Mouse (Mus musculus) left cerebral cortex, adult 11 months (tissue): ENCODE measurements around the gene Nt5c1a.

ENCODE experiments used
- DNase-seq: peaks from one replicate; pipeline ENCODE4 v3.0.0; 2022; ENCODE audit warnings: low spot score

Nt5c1a gene

DNA sequence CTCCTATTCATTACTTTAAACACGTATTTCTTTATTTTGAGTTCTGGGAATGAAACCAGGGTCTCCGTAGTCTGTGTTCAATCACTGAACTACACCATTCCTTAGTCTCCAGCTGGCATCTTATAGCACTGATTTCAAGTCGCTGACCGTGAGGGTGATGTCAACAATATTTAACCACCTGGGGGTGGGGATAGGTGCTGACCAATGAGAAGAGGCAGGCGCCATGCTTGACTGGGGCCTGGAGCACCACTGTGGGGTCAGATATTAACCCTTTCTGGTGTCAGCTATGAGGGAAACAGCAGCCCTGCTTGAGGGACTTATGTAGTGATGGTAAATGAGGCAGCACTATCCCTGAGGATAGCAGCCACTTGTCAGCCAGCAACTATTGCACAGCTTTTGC, 10.1 kb downstream of the Nt5c1a start:
- no peak for DNase-seq

DNA sequence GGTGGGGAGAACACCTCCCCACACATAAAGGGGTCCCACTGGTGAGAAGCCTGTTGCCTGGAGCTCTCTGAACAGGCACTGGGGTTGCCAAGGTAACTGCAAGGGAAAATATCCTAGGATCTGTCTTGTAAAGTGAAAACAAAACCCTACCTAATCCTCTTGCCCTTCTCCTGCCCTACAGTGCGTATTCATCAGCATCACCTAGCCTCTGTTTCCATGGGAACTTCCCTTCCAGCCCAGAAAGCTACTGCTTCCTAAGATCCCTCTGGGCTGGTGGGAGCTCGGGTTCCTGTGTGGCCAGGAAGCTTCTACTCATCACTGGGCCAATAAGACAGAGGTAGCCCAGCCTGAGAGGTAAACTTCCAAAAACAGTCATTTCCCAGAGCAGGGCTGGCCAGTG, 11.0 kb downstream of the Nt5c1a start:
- no peak for DNase-seq

DNA sequence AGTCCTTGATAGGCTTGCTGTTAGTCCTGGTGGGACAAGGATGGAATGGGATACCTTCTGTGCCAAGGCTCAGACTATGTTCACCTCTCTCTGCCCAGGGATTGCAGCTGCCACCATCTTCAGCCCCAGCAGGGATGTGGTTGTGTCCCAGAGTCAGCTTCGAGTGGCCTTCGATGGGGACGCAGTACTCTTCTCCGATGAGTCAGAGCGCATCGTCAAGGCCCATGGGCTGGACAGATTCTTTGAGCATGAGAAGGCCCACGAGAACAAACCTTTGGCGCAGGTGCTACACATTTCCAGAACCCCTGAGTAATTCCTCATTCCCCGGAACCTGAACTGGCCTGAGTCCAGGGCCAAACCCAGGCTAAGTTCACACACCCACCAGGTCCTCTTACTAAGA, 12.7 kb downstream of the Nt5c1a start:
- no peak for DNase-seq

DNA sequence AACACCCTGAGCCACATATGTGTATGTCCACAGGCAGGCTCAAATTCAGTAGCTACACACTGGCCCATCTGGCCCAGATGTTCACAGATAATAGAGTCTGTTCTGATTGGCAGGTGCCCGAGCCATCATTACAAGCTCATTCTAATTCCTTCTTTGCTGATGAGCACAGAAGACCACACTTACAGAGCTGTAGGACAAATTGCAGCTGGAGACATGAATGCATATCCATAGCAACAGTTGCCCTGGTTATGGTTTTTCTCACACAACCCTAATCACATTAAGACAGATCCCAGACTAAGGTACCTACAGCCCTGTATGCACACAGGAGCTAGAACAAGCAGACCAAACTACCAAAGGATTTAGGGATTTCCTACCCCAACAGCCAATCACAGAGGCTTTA, 14.1 kb downstream of the Nt5c1a start:
- DNase-seq, result no peak

DNA sequence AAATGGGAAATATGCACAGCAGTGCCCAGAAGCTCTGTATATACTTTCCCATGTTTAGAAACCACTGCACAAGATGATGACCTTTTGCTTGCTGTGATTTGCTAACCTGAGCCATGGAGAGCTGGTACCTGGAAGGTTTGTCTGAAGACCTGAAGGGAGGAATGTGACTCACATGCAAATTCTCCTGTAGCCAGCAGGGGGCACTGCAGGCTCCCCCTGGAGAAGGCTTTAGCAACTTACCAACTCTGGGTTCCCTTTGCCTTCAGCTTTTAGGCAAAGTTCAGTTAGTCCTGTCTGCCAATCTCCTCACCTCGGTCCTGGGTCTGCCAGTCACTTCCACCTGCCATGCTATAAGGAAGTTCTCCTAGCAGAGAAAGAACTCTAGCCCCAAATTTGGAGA, 15.5 kb downstream of the Nt5c1a start:
- DNase-seq, result no peak

DNA sequence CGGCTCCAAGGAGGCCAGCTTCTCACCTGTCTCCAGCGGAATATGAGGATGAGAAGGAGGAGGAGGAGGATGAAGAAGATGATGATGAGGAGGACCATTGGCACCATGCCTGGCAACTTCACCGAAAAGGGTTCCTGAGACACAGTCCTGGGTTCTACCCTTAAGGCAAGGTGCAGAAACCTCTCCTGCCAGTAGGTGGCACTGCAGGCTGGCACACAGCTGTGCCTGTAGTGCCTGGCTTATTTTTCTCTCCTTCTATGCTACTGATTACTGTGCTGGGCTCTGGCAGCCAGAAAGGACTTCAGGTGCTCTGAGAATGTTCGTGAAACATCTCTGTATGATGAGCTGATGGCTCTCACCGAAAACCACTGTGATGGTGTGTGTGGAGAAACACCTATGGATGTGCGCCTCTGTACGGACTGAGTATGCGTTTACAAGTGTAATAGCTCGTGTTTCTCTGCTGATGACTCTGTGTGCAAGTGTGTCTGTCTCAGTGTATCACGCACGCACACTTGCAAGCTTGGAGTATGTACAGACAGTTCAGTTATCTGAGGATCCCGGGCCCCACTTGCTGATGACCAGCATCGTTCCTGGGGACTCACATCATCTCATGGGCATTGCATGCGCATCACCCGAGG, 18.5 kb downstream of the Nt5c1a start:
- peak; percentile 40 for DNase-seq

DNA sequence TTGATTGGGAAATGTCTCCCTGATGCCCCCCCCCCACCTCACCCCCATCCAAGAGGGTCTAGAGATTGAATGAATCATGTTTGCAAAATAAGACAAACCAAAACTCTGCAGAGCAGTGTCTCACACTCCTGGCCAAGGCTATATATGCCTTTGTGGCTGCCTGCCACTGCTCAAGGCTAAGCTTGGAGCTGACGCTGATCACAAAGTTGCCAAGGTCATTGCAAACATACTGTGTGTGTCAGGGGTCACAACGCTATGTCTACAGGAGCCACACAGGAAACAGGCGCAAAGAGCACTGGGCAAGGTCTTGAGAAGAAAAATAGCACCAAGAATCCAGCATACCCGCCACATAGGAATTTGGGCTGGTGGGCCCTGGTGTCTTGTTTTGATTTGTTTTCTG, 19.3 kb downstream of the Nt5c1a start:
- no peak for DNase-seq

DNA sequence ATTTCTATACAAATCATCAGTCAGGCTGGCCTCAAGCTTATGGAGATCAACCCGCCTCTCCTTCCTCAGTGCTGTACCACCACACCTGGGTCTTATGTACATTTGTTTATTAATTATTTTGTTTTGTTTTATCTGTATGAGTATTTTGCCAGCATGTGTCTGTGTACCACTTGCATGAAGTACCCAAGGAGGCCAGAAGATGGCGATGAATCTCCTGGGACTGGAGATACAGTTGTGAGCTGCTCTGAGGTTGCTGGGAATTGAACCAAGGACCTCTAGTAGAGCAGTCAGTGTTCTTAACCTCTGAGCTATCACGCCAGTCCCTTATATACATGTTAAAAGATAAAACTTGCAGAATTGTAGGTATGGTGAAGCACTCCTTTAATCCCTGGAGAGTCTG, 22.0 kb downstream of the Nt5c1a start:
- DNase-seq, result no peak

DNA sequence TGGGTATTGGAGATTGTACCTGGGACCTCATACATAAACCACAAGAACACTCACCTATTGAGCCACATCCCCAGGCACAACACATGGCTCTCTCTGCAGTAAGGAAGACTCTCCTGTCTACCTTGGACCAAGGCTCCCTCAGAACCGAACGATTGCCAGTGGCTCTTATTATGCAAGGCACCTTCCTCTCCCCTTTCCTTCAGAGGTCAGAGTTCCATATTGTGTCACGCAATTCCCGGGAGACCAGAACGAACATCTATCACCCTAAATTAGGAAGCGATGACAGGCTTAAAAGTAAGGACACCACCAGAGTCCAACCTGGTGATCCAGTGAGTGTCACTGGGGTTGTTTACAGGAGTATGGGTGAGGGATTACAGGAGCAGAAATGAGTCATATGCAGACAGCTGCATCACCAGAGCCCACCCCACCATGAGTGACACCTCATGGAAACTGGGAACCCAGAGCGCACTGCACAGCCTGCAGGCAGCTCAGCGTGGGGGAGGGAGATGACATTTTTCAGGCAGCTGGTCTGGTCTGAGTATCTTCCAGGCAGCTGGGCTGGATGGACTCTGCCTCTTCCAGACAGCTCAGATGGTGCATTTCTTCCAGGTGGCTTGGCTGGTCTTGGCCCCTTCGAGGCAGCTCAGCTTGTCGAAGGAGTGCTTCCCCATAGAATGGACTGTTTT, 24.6 kb downstream of the Nt5c1a start:
- no peak for DNase-seq

DNA sequence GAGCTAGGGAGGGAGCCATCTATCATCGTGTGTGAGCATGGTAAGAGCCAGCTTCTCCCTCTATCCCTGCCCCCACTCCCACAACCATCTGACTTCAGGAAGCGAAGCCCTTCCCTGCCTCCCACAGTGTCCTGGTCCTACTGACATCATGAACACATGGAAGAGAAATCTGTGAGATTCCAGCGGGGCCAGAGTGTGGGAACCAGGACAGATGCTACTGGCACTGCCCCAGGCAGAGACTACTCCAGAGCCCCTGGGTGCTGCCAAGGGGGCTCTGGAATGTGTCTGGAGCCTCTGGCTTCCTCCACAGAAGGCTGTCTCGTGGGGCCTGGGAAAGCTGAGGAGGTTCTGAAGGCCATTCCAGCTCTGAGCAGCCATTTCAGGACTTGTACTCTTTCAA, 26.4 kb downstream of the Nt5c1a start:
- DNase-seq, result no peak

DNA sequence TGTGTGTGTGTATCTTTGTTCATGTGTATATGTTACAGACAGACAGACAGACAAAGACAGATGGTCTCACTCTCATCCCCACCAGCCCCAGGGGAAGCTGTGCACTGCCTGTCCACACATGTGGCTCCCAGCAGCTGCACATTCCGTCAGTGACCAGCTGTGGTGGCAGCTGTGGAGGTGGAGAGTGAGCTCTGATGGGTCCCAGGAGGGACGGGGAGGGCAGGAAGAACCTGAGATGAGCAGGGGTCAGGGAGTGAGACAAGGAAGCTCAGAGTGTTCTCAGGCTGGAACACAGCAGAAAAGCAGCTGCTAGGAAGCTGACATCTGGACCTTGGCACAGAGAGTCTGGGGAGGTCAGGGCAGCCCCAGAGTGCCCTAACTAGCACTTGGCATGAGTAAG, 27.0 kb downstream of the Nt5c1a start:
- DNase-seq, result no peak

DNA sequence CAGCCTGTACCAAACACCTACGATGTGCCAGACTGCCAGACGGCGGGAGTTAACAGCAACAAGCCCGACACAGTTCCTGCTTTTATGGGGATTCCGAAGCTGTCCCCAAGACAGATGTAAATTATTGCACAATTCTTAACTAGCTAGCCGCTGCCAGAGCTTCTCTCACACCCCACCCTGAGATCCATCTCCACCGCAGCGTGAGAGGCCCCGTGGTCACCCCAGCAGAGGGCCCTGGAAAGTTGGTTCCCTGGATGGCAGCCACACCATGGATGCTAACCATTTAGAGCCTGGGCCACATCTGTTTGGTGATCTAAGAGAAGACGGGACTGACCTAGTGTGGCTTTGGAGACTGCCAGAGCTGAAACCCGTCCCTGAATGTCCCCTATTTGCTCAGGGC, 27.9 kb downstream of the Nt5c1a start:
- no peak for DNase-seq

DNA sequence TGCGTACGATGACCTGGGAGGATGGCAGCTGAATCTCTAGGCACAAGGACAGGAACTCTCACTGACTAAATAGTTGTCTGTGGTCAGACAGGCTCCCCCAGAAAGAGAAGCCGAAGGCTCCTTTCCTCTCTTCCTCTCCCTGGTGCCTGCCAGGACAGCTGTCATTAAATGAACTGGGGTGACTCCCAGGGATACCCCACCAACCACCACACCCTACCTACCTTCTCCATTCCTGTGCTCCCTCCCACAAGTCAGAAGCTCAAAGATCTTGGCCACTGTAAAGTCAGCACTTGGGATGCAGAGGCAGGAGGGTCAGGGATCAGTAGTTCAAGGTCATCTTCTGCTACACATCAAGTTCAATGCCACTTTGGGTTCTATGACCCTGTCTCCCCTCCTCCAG, 31.5 kb downstream of the Nt5c1a start:
- DNase-seq, result no peak

DNA sequence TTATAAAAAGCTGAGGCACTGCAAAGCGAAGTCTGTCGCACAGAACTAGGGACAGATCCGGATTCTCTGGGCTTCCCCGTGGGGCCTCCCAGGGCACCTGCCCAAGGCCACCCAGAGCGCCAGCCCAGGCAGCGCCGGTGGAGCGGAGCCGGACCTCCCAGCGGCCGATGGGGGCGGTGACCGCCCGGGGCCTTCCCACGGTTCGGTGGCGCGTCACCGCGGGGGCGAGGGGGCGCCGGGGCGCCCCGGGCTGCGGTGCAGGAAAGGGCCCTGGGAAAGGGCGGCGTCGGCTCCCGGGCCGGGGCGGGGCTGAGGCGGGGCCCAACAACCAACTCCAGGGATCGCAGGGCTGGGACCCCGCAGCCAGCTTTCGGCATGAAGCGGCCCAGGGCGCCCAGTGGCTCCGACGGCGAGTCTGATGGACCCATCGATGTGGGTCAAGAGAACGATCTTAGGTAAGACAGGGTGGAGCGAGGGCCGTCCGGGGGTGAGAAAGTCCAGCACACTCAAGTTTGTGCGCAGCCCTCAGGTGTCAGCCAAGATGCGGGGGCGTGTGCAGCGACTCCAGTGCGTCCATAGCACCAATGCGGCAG, 32.3 kb downstream of the Nt5c1a start, which contains the start of gene Heyl:
TSS of gene Heyl (plus strand) at position 65 of the 593 bp plus-strand sequence.
- no peak for DNase-seq

DNA sequence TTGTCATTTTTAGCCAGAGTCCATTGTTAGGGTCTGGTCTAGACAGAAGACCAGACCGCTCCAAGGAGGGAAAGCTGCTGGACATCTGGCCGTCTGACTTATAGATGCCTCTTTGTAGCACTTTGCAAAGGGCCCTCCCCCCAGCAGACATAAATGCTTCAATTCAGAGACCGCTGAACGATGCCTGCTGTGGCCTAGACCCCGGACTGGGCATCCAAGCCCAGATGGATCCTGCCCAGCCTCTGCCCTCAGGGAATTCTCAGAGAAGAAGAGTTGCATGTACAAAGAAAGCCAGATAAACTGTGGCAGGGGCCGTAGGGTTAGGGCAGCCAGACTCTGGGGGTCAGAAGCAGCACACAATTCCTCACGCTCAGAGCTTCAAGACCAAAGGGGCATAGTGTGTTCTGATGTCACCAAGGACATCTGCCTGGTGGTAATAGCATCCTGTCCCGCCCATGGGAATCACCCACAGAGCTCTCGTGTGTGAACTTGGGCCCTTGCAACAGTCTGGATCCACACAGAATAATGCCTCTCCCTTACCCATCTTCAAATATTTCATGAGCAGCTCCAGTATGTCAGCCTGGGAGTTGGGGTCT, 34.6 kb downstream of the Nt5c1a start:
- no peak for DNase-seq

DNA sequence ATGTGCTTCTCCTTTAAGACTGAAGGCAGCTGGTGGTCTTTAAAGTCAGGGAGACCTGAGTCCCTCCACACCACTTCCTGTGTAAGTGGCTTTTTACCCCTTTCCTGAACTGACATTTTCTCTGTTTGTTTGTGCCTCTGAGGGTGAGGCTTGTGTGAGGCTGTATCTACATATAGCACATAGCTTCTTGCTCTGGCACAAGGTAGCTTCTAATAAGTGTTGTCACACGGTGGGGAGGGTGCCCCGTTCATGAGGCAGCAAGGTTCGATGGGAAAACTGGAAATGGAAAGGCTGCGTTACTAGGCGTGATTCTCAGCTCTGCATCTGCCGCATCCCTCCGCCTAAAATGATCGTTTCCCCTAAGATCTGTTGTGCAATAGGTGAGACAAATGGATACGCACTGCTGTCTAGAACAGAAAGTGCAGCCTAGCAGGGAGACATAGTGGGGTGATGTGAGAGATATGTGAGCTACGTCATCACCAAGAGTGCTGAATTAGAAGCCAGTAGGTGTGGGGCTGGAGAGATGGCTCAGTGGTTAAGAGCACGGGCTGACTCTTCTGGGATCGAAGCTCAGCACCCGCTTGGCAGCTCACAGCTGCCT, 35.2 kb downstream of the Nt5c1a start:
- no peak for DNase-seq

DNA sequence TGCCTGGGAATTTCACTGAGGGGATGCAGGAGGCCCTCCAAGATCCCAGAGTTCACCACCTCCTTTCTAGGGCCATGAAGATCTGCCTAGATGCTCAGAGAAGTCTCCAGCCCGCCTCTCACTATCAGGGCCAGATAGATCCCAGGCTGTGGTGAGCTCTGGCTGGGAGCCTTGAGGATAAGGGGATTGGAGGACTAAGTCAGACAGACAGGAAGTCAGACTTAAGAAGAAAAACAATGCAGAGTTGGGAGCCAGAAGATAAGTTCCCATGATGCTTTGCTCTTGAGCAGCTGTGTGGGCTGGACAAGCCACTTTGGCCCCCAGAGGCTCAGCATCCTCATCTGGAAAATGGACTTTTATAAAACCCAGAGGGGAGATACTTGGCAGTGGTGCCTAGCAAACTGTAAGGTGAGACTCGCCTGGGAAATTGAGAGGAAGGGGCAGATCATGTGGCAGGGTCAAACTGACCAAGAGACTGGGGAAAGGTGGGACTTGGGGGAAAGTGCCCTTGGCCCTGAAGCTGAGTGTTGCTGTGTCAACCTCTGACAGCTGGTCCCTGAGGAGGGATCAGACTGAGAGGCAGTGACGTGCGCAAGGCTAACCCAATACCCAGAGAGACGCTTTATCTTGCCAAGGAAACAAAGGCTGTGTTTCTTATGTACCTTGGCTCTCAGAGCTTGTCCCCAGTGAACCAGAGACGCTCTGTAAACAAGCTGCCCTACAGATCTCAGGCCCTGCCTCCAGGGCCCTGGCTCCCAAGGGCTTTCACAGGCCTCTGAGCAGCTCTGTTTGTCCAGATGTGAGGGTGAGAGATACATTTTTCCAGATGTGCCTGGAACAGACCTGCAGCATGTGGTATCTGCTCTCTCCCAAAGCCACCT, 36.3 kb downstream of the Nt5c1a start:
- DNase-seq, result no peak

DNA sequence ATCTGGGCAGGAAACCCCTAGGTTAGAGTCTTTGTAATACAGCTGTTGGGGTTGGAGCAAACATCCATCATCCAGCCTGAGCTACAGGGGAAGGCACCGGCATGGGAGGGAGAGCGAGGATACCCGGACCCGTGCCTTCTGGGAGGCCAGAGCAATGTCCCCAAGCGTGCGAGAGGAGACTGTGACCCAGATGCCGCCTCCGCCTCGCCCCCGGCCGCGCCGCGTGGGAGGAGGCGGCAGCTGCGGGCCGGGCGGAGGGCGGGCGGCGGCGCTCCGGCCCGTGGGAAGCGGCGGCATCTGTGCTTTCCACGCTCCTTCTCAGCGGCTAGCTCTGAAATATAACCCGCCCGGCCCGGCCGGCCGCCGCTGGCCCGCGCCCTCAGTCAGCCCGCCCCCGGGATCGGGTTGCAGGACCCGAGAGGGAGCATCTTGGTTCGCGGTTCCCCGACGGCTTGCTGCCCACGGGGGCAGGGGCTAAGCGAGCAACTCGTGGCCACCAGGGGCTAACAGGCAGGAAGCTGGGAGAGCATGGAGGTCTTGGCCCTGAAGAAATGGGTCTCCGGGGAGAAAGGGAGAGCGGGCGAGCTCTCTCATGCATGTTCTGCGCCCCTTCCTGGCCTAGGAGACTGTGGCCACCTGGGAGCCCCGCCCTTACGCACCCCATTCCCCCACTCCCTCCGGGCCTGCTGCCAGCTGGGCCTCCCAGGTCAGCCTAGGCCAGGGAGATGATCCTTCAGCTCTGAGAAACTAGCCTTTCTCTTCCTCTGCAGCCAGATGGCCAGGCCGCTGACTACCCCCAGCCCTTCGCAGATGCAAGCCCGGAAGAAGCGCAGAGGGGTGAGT, 38.3 kb downstream of the Nt5c1a start:
- DNase-seq, result no peak

DNA sequence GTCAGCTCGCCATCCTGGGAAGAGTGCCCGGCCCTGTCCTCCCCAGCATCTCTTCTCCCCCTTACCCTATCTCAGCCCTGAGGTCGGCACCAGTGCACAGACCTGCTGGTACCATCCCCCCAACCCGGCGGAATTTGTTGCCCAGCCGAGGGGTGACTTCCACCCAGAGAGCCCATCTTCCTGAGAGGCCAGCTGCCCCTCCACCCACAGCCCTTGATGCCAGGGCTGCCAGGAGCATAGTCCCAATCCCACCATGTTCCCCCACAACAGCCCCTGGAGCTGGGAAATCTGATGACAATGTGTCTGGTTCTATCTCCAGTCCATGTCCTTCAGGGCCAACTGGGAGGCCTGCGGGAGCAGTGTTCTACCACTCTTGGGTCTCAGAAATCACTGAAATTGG, 44.9 kb downstream of the Nt5c1a start:
- DNase-seq, result no peak

DNA sequence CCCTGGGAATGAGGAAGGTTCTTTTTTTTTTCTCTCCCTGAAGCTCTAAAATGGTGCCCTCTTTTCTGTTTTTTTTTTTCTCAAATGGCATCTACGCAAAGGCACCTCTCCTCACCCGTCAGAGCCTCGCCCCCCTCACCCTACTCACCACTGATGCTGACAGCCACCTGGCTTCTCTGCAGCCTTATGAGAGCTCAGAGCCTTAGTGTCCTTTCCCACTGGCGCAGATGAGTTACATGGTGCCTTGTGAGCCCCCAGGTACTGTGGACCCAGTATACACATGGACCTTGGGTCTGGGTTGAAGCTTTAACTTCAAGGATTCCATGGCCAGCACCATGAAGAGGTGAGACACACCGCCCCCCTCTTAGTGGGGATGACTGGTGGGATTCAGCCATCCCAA, 45.3 kb downstream of the Nt5c1a start:
- no peak for DNase-seq
